Mouse (Mus musculus): ENCODE data around the gene Fgfr2. TPM values are rescaled to one million over a fixed set of nuclear protein-coding genes. Genes with fewer than 3 reads are reported as not detected.

Fgfr2 gene
- polyA plus RNA-seq, 1 experiment: 14.8 TPM

DNA sequence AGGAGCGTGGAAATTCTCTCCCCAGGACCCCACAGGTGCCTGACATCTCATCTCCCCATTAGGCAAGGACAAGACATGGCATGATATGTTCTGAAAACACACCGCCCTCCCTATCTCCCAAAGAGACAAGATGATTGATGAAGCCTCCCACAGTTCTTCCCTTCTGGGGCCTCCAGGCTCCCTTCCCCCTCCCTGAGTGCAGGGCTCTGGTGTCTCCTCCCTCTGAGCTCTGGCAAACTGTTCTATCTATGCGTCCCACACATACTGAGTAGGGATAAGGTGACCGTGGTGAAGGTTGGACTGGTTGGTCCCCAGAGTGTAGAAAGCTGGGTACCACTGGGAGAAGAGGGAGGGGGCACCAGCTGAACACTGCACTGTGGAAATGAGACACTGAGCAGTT, 1024.7 kb downstream of the Fgfr2 start:
- Histone ChIP-seq H3K4me1 (ENCODE audit: control insufficient read depth, insufficient read depth, low read length) (no peaks in the 10 kb centered on the region), H3K4me3 (ENCODE audit: insufficient read depth, low read depth, low read length) (no peak overlapping the region), H3K27me3 (replicated peaks; ENCODE audit: control insufficient read depth, insufficient read depth, low read length) (no peaks in the 10 kb centered on the region), H3K27ac (ENCODE audit: insufficient read depth, low read depth, low read length) (no peak overlapping the region), H3K36me3 (ENCODE audit: control insufficient read depth, insufficient read depth, low read length) (no peaks in the 10 kb centered on the region)
- no peak for TF ChIP-seq CTCF (conservative IDR thresholded peaks at IDR 0.05; ENCODE audit: insufficient read depth, insufficient read length, low read depth, low read length)
- TF ChIP-seq POLR2A (IDR thresholded peaks at IDR 0.05; ENCODE audit: low read depth, low read length): no peak
- 28% methylated on average over 4 of the region's 4 CpGs for WGBS
- no peak for DNase-seq

DNA sequence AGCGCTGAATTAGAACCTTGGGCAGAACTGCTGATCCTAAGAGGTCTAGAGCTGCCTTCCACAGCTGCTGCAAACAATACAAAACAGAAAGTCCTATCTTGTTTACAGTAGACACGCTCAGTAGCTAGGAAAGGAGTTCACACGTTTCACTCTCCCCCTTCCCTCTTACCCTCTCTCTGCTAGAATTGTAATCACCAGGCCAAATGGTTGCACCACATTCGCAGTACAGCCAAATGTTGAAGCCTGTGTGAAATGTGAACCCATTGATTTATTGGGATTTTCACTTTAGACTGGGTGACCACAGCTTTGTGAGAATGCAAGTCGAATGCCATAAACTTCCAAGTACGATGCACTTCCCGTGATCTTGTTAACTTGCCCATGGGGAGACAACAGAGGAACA, 1028.5 kb downstream of the Fgfr2 start:
- Histone ChIP-seq H3K4me3 (ENCODE audit: insufficient read depth, low read depth, low read length) (no peak overlapping the region), H3K4me1 (ENCODE audit: control insufficient read depth, insufficient read depth, low read length) (no peaks in the 10 kb centered on the region), H3K27ac (ENCODE audit: insufficient read depth, low read depth, low read length) (no peak overlapping the region), H3K27me3 (replicated peaks; ENCODE audit: control insufficient read depth, insufficient read depth, low read length) (no peaks in the 10 kb centered on the region), H3K36me3 (ENCODE audit: control insufficient read depth, insufficient read depth, low read length) (no peaks in the 10 kb centered on the region)
- DNase-seq: no peak
- WGBS: 36% methylated on average over 7 of the region's 7 CpGs
- TF ChIP-seq POLR2A (IDR thresholded peaks at IDR 0.05; ENCODE audit: low read depth, low read length) (no peak), CTCF (conservative IDR thresholded peaks at IDR 0.05; ENCODE audit: insufficient read depth, insufficient read length, low read depth, low read length) (no peak)

GRCm38 (mm10) chr7:132091551-132091950, 1031.6 kb downstream of the Fgfr2 start:
- no peak for DNase-seq
- 80% methylated on average over 7 of the region's 7 CpGs for WGBS
- H3K4me1 ChIP-seq (ENCODE audit: control insufficient read depth, insufficient read depth, low read length): no peaks in the 10 kb centered on the region
- no peak overlapping the region for H3K27ac ChIP-seq (ENCODE audit: insufficient read depth, low read depth, low read length)
- no peaks in the 10 kb centered on the region; the same call in 1 of the 2 replicates for H3K27me3 ChIP-seq (replicated peaks; ENCODE audit: control insufficient read depth, insufficient read depth, low read length)
- H3K4me3 ChIP-seq (ENCODE audit: insufficient read depth, low read depth, low read length): no peak overlapping the region
- no peaks in the 10 kb centered on the region for H3K36me3 ChIP-seq (ENCODE audit: control insufficient read depth, insufficient read depth, low read length)
- TF ChIP-seq CTCF (conservative IDR thresholded peaks at IDR 0.05; ENCODE audit: insufficient read depth, insufficient read length, low read depth, low read length): no peak
- TF ChIP-seq POLR2A (IDR thresholded peaks at IDR 0.05; ENCODE audit: low read depth, low read length): no peak

- WGBS: 51% methylated on average over 6 of the region's 6 CpGs
- no peaks in the 10 kb centered on the region; the same call in 1 of the 2 replicates for H3K27me3 ChIP-seq (replicated peaks; ENCODE audit: control insufficient read depth, insufficient read depth, low read length)
- H3K27ac ChIP-seq (ENCODE audit: insufficient read depth, low read depth, low read length): no peak overlapping the region
- H3K4me3 ChIP-seq (ENCODE audit: insufficient read depth, low read depth, low read length): no peak overlapping the region
- no peak for DNase-seq
- H3K36me3 ChIP-seq (ENCODE audit: control insufficient read depth, insufficient read depth, low read length): no peaks in the 10 kb centered on the region
- no peaks in the 10 kb centered on the region for H3K4me1 ChIP-seq (ENCODE audit: control insufficient read depth, insufficient read depth, low read length)
- no peak for TF ChIP-seq CTCF (conservative IDR thresholded peaks at IDR 0.05; ENCODE audit: insufficient read depth, insufficient read length, low read depth, low read length)
- no peak for TF ChIP-seq POLR2A (IDR thresholded peaks at IDR 0.05; ENCODE audit: low read depth, low read length)
These were observed 1034.5 kb downstream of the Fgfr2 start for GRCm38 (mm10) chr7:132088606-132089005.

- Histone ChIP-seq H3K27me3 (replicated peaks; ENCODE audit: control insufficient read depth, insufficient read depth, low read length) (no peaks in the 10 kb centered on the region; the same call in 1 of the 2 replicates), H3K27ac (ENCODE audit: insufficient read depth, low read depth, low read length) (no peak overlapping the region), H3K36me3 (ENCODE audit: control insufficient read depth, insufficient read depth, low read length) (no peaks in the 10 kb centered on the region), H3K4me1 (ENCODE audit: control insufficient read depth, insufficient read depth, low read length) (no peaks in the 10 kb centered on the region), H3K4me3 (ENCODE audit: insufficient read depth, low read depth, low read length) (no peak overlapping the region)
- DNase-seq: no peak
- WGBS: 68% methylated on average over 4 of the region's 4 CpGs
- no peak for TF ChIP-seq CTCF (conservative IDR thresholded peaks at IDR 0.05; ENCODE audit: insufficient read depth, insufficient read length, low read depth, low read length)
- TF ChIP-seq POLR2A (IDR thresholded peaks at IDR 0.05; ENCODE audit: low read depth, low read length): no peak
These were observed 1035.0 kb downstream of the Fgfr2 start for GRCm38 (mm10) chr7:132088181-132088580.

DNA sequence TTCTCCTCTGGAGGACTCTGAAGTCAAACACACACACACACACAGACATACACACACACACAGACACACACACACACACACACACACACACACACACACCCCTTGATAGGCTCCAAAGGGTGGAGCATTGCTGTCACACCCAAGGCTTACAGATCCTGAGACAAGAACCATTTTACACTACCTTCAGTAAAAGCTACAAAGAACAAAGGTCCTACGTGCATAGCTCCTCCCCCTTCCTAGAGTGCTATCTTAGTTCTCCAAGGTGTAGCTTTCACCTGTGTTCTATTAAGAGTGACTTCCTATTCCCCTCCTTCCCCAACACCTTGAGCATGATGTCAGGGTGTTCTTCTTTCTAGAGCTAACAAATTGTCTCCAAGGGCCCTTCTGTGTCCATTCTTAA, 1047.3 kb downstream of the Fgfr2 start:
- WGBS: 67% methylated on average over 1 of the region's 1 CpGs
- H3K27me3 ChIP-seq (replicated peaks; ENCODE audit: control insufficient read depth, insufficient read depth, low read length): no peaks in the 10 kb centered on the region
- H3K36me3 ChIP-seq (ENCODE audit: control insufficient read depth, insufficient read depth, low read length): no peaks in the 10 kb centered on the region
- TF ChIP-seq CTCF (conservative IDR thresholded peaks at IDR 0.05; ENCODE audit: insufficient read depth, insufficient read length, low read depth, low read length): no peak
- TF ChIP-seq POLR2A (IDR thresholded peaks at IDR 0.05; ENCODE audit: low read depth, low read length): no peak
- no peak for DNase-seq
- no peaks in the 10 kb centered on the region for H3K4me1 ChIP-seq (ENCODE audit: control insufficient read depth, insufficient read depth, low read length)
- no peak overlapping the region for H3K27ac ChIP-seq (ENCODE audit: insufficient read depth, low read depth, low read length)
- no peak overlapping the region for H3K4me3 ChIP-seq (ENCODE audit: insufficient read depth, low read depth, low read length)

GRCm38 (mm10) chr7:132074503-132074902, 1048.6 kb downstream of the Fgfr2 start:
- no peaks in the 10 kb centered on the region for H3K36me3 ChIP-seq (ENCODE audit: control insufficient read depth, insufficient read depth, low read length)
- no peak for DNase-seq
- WGBS: 42% methylated on average over 3 of the region's 3 CpGs
- H3K27ac ChIP-seq (ENCODE audit: insufficient read depth, low read depth, low read length): no peak overlapping the region
- TF ChIP-seq CTCF (conservative IDR thresholded peaks at IDR 0.05; ENCODE audit: insufficient read depth, insufficient read length, low read depth, low read length) (no peak), POLR2A (IDR thresholded peaks at IDR 0.05; ENCODE audit: low read depth, low read length) (no peak)
- no peaks in the 10 kb centered on the region for H3K27me3 ChIP-seq (replicated peaks; ENCODE audit: control insufficient read depth, insufficient read depth, low read length)
- no peaks in the 10 kb centered on the region for H3K4me1 ChIP-seq (ENCODE audit: control insufficient read depth, insufficient read depth, low read length)
- no peak overlapping the region for H3K4me3 ChIP-seq (ENCODE audit: insufficient read depth, low read depth, low read length)

Measured in kidney, adult 2 months (tissue).